Mouse (Mus musculus) stomach, postnatal 0 days (tissue): ENCODE results near the gene Tmem200c.

Experiments
- CTCF ChIP-seq: IDR thresholded peaks from 2 replicates; pipeline ENCODE4 v1.5.1; 2016; ENCODE audit warnings: antibody characterized with exemption, low read depth, mild to moderate bottlenecking, moderate library complexity
- EP300 ChIP-seq: optimal IDR thresholded peaks from 2 replicates; pipeline ENCODE3; 2016; ENCODE audit warnings: antibody characterized with exemption

GRCm38 (mm10) chr17:68864175-68864574 lies 37.8 kb downstream of the Tmem200c start:
- TF ChIP-seq EP300, result no peak
- no peak for TF ChIP-seq CTCF
